Mouse (Mus musculus): ENCODE results near the gene Gpr137b.
"Not testable (repeated sequence)": the region's sequence is repeated elsewhere in the genome, so short reads cannot be mapped to it uniquely, and the experiment has no call there.

Gpr137b gene

DNA sequence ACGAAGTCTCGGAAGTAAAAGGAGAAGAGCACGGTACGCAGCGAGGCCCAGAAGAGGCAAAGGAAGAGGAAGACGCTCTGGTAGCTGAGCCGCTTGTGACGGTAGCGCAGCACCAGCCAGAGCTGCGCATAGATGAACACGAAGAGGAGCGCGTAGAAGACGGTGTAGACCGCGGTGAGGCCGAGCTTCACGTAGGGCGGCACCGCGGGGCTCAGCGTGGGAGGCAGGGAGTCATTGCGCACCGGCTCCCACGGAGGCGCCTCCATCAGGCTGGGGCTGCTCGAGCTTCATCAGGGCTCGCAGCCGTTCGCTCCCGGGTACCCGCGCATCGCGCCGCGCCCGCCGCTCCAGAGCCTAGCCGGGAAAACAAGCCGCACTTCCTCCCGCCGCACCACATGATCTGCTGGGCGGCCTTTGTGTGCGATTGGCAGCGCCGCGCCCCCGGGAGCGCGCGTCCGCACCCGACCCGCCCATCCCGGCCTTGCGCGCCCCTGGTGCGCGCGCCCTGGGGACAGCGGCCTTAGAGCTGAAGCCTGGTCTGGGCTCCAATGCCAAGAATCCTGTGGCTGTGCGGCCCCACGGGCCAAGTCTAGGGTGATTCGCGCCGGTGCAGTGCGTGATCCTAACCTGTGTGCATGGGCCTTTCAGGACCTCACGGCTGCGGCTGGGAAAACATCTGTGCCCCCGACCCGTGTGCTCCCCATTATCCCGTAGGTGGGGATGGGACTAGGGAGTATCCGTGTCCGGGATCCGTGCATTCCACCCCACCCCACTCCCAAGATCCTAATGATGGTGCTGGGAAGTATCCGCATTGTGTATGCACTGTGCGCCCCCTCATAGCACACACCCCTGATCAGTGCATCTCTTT, at the start of gene Gpr137b:
Gene Gpr137b (minus strand): TSS at position 787 of the 868 bp plus-strand sequence.
- peak; percentile 23 to 43 for DNase-seq (ENCODE audit: low spot score in 2 of 2)

DNA sequence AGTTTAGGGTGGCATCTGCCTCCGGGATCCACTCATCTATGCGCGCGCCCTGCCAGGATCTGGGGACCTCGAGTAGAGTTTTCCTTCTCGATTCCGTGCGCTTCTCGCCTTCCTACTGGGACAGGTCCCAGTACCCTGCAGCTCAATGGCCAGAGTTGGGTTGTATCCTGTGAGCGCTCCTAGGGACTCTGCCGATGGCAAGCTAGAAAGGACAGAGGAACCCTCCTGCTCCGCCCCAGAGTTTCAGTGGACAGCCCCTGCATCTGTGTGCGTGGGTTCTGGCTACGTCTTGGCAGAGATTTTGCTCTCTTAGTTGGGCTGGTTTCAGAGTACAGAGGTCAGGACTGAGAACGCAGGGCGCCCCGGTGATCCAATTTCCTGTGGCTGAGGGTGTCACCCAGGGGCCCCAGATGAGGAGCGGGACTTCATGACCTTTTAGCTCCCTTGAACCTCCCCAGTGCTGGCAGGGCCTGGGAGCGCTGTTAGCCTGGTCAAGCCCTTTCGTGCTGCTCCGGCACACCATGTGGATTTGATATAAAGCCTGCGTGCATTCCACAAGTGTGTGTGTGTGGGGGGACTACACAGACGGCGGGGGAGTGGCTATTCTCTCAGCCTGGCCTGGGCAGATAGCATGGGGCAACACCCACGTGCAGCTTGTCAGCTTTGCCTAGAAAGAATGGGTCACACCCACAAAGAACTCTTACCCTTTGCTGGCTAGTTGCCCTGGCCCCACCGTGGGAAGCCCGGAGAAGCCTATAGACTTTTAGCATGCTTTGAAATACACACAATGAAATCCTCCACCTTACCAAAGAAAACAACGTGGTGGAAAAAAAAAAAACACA, 44.5 kb upstream of the Gpr137b start:
- not testable (repeated sequence) for DNase-seq (ENCODE audit: low spot score in 2 of 2)

DNA sequence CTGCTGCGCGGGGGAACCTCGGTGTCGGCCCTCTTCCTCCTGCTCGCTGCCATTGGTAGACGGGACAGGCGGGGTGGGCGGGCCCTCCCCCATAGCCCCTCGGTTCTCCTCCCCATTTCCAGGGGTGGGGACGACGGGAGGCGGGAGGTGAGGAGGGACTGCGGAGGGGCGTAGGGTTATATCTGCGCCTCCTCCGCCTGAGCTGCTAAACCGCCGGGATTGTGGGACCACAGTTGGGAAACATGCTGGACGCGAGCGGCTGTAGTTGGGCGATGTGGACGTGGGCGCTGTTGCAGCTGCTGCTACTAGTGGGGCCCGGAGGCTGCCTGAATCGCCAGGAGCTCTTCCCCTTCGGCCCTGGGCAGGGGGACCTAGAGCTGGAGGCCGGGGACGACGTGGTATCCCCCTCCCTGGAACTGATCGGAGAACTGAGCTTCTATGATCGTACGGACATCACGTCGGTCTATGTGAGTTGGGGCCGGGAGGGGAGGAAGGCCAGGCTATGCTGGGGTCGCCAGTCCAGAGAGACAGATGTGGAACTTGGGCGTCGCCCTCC, 43.7 kb upstream of the Gpr137b start, which contains the start of gene Nid1:
Gene Nid1 (plus strand): TSS at position 92 of the 556 bp plus-strand sequence.
- not testable (repeated sequence) for DNase-seq (ENCODE audit: low spot score in 2 of 2)

DNA sequence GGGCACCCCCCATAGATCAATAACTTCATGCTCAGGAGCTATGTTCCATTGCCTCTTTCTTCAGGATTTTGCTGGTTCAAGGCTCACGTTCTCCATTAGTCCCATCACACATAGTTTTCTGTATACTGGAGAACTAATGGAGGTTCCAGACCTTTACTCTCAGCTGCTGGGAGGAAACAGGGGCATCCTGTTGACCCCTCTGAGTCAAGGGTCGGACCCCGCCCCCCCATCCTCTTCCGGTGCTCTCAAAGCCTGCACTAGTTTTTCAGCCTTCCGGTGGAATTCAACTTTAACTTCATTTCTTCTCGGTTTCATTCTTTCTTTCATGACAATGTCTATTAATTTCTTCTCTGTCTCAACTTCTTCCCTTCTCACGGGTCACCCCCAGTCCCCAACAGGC, 42.3 kb upstream of the Gpr137b start:
- not testable (repeated sequence) for DNase-seq (ENCODE audit: low spot score in 2 of 2)

DNA sequence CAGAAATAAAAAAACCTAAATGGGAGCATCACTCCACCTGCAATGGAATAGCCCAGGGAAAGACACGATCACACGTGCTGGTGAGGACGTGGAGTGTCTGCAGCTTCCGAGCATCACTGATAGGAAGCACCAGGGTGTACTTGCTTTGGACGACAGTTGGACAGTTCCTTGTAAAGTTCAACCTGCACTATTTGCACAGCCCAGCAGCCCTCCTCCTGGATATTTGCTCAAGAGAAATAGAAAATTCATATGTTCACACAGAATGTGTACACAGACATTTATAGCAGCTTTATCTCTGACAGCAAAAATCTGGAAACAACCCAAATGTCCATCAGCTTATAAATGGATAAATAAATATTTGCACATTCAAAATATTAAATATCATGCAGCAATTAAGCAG, 29.5 kb upstream of the Gpr137b start:
- DNase-seq (ENCODE audit: low spot score in 2 of 2) = not testable (repeated sequence)

DNA sequence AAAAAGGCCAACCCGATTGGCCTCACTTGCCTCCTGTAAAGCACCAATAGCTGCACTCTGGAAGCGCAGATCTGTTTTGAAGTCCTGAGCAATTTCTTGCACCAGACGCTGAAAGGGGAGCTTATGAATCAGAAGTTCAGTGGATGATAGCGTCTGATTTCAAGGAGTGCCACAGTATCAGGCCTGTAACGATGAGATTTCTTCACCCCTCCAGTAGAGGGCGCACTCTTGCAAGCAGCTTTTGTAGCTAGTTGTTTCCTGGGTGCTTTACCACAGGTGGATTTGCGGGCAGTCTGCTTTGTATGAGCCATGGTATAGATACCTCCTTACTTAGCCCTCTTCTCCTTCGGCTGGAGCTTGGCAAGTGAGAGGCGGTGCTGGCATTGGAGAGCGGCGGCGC, 25.0 kb upstream of the Gpr137b start:
- not testable (repeated sequence) for DNase-seq (ENCODE audit: low spot score in 2 of 2)

DNA sequence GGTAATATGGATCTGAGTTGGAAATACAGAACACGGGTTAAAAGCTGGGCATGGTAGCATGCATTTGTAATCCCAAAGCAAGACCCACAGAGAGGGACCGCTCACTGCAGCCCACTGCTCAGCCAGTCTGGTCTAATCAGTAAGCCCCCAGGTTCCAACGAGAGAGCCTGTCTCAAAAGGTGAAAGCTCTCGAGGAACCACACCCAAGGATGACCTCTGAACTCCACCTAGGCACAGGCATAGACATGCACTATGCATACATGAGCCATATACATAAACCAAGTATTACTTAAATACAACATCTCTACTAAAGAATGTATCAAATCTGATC, 22.2 kb upstream of the Gpr137b start:
- not testable (repeated sequence) for DNase-seq (ENCODE audit: low spot score in 2 of 2)

DNA sequence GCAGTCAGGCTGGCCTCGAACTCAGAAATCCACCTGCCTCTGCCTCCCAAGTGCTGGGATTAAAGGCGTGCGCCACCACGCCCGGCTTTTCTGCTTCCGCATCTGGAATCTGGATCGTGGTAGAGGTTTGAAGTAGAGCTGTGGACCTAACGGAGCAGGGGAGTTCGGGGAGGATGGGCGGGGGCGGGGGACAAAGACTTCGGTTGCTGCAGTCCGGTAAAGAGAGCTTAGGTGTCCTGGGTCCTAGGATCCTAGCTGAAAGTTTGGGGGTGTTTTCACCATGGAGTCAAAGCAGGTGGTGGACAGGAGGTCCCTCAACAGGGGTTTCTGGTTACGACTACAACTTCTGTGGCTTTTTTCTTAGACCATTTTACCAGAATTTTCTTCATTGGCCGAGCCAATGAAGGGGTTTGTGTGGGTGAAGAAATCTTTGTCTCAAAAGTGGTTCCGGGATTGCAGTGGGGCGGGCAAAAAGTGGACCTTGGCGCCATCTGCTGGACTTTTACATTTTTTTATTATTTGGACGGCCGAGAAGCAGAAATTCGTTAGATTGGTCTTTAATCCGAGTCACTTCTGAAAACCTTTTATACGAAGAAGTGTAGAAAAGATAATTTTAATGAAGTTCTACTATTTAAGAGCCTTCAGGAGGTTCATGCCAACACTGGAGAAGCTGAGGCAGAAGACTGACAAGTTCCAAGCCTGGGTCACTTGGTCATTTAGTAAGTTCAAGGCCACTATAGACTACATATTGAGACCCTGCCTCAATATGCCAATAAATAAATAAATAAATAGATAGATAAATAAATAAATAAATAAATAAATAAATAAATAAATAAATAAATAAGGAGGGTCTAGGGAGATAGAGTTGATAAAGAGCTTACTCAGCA, 21.5 kb upstream of the Gpr137b start:
- DNase-seq (ENCODE audit: low spot score in 2 of 2) = peak in 1 of 2 experiments; percentile 61

DNA sequence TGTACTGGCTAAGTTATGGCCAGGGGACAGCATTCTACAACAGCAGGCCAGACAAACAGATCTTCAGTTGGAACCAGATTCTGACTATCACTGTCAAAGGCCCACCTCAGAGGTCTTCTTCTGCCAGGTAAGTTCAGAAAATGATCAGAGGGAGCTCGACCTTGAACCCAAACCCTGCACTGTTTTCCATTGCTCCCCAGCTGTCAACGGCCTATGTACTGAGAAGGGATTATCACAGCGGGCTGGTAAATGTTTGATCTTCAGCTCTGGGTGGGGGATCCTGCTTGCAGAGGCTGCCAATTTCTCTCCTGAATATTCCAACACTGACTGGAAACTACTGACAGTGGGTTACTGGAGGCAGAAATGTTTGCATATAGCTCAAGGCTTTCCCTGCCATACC, 20.4 kb upstream of the Gpr137b start:
- no peak for DNase-seq (ENCODE audit: low spot score in 2 of 2)

DNA sequence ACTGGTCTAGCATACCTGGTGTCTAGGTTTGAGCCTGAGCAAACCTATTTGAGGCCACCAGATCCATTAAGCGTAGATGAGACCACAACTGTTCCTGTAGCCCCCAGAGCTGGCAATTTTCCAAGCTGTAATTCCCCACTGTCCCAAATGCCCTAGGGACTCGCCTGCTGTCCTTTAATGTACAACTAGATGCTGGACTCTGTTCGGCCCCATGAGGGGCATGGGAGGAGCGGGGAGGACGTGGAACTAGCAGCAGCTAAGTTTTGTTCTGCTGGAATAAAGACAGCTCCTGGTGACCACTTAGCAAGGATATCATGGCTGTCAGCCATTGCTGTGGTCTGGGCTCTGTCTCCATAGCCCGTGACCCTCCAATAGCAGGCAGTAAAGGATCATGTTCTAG, 11.7 kb upstream of the Gpr137b start:
- DNase-seq (ENCODE audit: low spot score in 2 of 2) = not testable (repeated sequence)

DNA sequence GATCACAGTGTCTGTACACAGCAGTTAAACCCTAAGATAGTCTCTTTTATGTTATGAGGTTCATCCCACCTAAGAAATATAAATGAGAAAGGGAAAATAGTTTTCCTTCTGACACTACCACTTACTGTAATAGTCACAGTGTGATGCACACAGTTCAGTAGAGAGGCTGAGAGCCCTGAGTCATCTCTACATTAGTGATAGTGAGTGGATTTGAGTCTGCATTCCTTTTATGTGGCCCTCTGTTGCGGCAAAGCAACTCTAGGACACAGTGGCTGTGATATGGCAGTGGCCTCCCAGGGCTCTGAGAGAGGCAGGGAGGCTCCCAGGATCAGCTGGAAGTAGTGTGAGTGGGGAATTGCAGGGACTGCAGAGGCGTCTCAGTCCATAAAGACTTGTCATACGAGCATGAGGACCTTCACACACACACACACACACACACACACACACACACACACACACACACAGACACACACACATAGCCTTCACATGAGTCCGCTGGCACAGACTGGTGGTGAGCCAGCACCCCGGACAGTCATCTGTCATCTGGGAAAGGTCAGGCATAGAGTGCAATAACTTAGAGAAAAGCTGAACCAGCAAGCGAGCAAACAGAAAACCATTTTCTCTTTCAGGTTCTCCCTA, 10.8 kb upstream of the Gpr137b start:
- DNase-seq (ENCODE audit: low spot score in 2 of 2) = not testable (repeated sequence)

DNA sequence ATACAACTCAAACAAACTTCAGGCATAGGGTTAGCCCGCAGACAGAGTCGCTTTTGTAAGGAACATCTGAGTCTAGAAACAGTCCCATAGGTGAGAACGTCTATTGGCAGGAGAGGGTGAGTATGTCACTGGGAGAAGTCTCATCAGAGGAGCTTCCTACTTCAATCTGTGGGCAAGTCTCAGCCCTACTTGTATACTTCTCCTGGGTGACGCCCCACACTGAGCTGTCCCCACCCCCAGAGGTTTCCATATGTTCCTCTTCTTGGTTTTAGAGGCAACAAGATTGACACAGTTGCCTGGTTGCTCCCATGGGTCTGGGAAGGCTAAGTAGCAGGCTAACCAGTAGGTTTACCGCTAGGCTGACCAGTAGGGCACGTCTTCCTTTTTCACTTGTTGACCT, 10.0 kb upstream of the Gpr137b start:
- not testable (repeated sequence) for DNase-seq (ENCODE audit: low spot score in 2 of 2)

DNA sequence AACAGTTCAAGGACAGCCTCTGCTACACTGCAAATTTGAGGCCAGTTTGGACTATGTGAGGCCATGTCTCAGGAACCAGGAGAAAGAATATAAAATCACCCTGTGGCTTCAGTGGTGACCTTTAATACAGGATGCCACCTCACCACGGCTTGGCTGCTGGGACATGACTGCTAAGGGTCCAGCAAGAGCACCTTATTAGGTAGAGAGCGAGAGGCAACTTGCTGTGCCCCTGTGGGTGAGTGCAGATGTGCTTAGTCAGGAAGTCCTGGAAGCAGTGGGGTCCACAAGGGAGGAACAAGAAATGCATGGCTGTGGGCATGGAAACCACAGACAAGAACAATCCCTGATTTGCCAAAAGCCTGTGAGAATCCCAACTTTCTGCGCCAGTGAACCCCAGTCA, 9.6 kb upstream of the Gpr137b start:
- not testable (repeated sequence) for DNase-seq (ENCODE audit: low spot score in 2 of 2)

DNA sequence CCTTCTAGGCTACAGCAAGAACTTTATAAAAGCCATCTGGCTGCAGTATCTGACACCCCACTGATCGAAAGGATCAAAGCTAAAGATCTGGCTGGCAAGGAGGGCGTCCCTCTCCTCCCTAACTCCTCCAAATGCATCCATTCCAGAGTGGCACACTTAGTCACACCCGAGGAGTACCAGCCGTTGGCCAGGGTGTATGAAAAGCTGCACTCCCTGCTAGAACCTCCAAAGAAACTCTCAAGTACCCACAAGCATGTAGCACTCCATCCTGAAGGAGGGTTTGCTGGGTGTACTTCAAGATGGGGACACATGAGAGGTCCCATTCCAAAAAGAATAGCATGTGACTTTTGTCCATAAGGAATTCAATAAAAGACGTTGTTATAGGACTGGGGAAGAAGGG, 9.0 kb upstream of the Gpr137b start:
- DNase-seq (ENCODE audit: low spot score in 2 of 2) = not testable (repeated sequence)

DNA sequence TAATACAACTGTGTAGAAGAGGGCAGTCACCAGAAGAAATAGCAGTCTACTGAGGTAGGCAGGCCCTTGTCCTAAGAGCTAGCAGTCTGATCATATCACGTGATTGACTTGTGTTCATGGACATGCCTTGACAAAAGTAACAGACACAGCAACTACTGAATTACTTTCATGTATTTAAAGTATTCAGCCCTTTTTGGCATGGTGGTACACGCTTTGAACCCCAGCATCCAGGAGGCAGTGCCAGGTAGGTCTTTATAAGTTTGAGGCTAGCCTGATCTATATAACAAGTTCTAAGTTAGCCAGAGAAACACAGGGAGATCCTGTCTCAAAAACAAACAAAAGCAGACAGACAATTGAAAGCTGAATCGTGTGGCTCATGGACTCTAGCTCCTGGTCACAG, 7.0 kb upstream of the Gpr137b start:
- DNase-seq (ENCODE audit: low spot score in 2 of 2) = not testable (repeated sequence)

DNA sequence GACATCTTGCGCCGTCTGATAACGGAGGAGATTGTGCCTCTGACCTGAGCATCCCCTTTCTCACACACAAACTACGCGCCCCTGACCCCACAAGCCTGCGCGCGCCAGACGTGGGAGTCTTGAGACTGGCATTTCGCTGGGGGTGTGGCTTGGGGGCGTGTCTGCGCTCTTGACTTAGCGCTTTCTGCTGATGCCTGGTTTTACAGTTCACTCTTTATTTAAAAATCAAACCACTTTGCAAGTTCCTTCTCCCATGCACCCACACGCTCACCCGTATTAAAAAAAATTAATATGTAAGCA, 232 bp upstream of the Gpr137b start:
- DNase-seq (ENCODE audit: low spot score in 2 of 2) = not testable (repeated sequence)

DNA sequence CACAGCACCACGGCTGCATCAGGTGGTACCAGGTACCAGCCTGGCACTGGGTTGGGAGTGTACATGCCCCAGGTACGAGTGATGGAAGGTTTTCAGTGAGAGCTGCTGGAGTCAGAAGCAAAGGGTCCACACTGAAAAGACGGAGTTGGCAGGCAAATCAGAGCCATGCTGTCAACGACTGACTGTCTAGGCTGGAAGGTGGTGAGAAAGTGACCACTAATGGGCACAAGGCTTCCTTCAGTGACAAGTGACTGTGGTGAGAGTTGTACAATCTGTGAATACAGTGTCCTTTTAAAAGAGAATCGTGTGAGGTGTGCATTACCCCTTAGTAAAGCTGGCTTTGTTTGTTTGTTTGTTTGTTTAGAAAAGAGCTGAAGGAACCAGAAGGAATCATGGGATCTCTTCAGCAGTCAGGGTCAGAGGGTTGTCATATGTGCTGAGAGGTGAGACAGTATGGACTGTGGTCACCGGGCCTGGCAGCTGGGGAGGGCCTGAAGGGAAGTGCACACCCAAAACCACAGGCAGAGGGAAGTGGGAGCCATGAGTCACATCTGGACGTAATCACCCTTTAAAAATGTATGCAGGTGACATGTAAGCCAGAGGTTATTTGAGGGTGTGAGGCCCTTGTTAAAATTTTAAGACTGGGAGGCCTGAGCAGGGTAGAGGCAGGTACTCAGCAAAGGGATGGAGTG, 15.5 kb downstream of the Gpr137b start:
- not testable (repeated sequence) for DNase-seq (ENCODE audit: low spot score in 2 of 2)

DNA sequence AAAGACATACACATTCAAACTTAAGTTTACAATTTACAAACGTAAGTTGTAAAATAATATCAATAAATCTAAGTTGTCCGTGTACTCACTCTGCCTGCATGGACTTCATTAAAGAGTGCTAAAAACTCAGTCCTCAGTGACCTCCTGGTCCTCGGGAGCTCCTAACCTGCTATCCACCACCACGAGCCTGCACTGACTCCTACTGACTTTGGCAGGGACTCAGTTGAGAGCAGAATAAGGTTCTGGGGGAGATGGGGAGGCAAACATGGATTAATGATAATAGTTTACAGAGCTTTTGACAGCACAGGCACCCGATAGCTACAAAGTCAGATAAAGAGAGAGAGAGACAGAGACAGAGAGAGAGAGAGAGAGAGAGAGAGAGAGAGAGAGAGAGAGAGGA, 16.6 kb downstream of the Gpr137b start:
- no peak for DNase-seq (ENCODE audit: low spot score in 2 of 2)

DNA sequence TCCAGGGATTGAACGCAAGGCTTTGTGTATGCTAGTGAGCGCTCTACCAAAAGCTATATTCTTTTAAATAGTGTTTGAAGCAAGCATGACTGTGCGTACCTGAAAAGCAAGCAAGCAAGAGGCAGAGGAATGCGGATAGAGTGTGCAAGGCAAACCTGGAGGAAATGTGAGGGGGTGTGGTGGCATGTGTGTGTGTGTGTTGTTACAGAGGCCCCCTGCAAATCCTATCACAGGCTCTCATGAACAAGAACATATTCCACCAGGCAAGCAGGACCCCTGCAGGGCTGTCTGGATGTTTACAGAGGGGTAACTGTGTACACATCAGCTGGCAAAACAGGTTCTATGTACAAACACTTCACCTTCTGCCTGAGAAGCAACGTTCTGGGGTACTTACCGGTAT, 19.8 kb downstream of the Gpr137b start:
- not testable (repeated sequence) for DNase-seq (ENCODE audit: low spot score in 2 of 2)

DNA sequence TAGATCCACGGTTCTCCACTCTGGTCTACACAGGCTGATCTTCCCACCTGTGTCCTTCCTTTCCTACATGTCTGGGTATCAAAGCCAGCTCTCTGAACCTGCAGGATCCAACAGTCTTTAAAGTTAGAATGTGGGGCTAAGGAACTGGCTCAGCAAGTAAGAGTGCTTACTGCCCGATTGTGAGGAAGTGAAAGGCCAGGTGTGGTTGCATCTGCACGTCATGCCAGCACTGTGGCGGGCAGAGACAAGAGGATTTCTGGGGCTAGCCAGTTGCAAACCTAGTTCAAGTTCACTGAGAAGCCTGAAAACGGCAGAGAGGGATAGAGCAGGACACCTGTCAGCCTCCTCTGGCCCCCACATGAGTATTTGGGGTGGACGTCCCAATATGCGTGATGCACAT, 22.4 kb downstream of the Gpr137b start:
- not testable (repeated sequence) for DNase-seq (ENCODE audit: low spot score in 2 of 2)
